Mouse (Mus musculus): ENCODE measurements around the gene Rpl22.
A peak's percentile ranks its signal among the peaks of the same experiment; 100 is the strongest.

Rpl22 gene

GRCm38 (mm10) chr4:152296371-152296770 is 29.2 kb upstream of the Rpl22 start:
- no peak for ATAC-seq (ENCODE audit: insufficient number of reproducible peaks, low FRiP score, low TSS enrichment)

GRCm38 (mm10) chr4:152296874-152297861 is 28.4 kb upstream of the Rpl22 start, which contains the start of gene Icmt:
Icmt (plus strand) TSS chr4:152297227.
- peak; percentile 89 for ATAC-seq (ENCODE audit: insufficient number of reproducible peaks, low FRiP score, low TSS enrichment)

- no peak for ATAC-seq (ENCODE audit: insufficient number of reproducible peaks, low FRiP score, low TSS enrichment)
Measured at GRCm38 (mm10) chr4:152298836-152299235, 26.7 kb upstream of the Rpl22 start.

- ATAC-seq (ENCODE audit: insufficient number of reproducible peaks, low FRiP score, low TSS enrichment): no peak
Measured at GRCm38 (mm10) chr4:152300375-152300774, 25.2 kb upstream of the Rpl22 start.

- ATAC-seq (ENCODE audit: insufficient number of reproducible peaks, low FRiP score, low TSS enrichment): no peak
Measured at GRCm38 (mm10) chr4:152302012-152302411, 23.5 kb upstream of the Rpl22 start.

- ATAC-seq (ENCODE audit: insufficient number of reproducible peaks, low FRiP score, low TSS enrichment): no peak
Measured at GRCm38 (mm10) chr4:152303172-152303571, 22.4 kb upstream of the Rpl22 start.

GRCm38 (mm10) chr4:152304685-152305084 is 20.9 kb upstream of the Rpl22 start:
- ATAC-seq (ENCODE audit: insufficient number of reproducible peaks, low FRiP score, low TSS enrichment): no peak

- ATAC-seq (ENCODE audit: insufficient number of reproducible peaks, low FRiP score, low TSS enrichment): 0 out of 2 replicates have a peak, but pooled peaks have one; percentile 11
Measured at GRCm38 (mm10) chr4:152305991-152306390, 19.6 kb upstream of the Rpl22 start.

- ATAC-seq (ENCODE audit: insufficient number of reproducible peaks, low FRiP score, low TSS enrichment): no peak
Measured at GRCm38 (mm10) chr4:152307542-152307941, 18.0 kb upstream of the Rpl22 start.

GRCm38 (mm10) chr4:152312186-152312585 is 13.4 kb upstream of the Rpl22 start:
- ATAC-seq (ENCODE audit: insufficient number of reproducible peaks, low FRiP score, low TSS enrichment): no peak

GRCm38 (mm10) chr4:152313211-152313632 is 12.3 kb upstream of the Rpl22 start:
- no peak for ATAC-seq (ENCODE audit: insufficient number of reproducible peaks, low FRiP score, low TSS enrichment)

GRCm38 (mm10) chr4:152313934-152314333 is 11.6 kb upstream of the Rpl22 start:
- no peak for ATAC-seq (ENCODE audit: insufficient number of reproducible peaks, low FRiP score, low TSS enrichment)

GRCm38 (mm10) chr4:152315498-152316213 is 9.9 kb upstream of the Rpl22 start:
- ATAC-seq (ENCODE audit: insufficient number of reproducible peaks, low FRiP score, low TSS enrichment): no peak

GRCm38 (mm10) chr4:152317631-152318033 is 7.9 kb upstream of the Rpl22 start:
- ATAC-seq (ENCODE audit: insufficient number of reproducible peaks, low FRiP score, low TSS enrichment): no peak

- peak; percentile 61; the same call in 1 of the 2 replicates for ATAC-seq (ENCODE audit: insufficient number of reproducible peaks, low FRiP score, low TSS enrichment)
Measured at GRCm38 (mm10) chr4:152318517-152319234, 6.9 kb upstream of the Rpl22 start, which contains the start of gene Rnf207. Rnf207 (minus strand) TSS chr4:152318993.

GRCm38 (mm10) chr4:152321464-152321863 is 4.1 kb upstream of the Rpl22 start:
- ATAC-seq (ENCODE audit: insufficient number of reproducible peaks, low FRiP score, low TSS enrichment): no peak

- no peak; the same call in 1 of the 2 replicates for ATAC-seq (ENCODE audit: insufficient number of reproducible peaks, low FRiP score, low TSS enrichment)
Measured at GRCm38 (mm10) chr4:152324641-152325562, 640 bp upstream of the Rpl22 start.

GRCm38 (mm10) chr4:152326543-152326942 is 1.0 kb downstream of the Rpl22 start:
- no peak for ATAC-seq (ENCODE audit: insufficient number of reproducible peaks, low FRiP score, low TSS enrichment)

- ATAC-seq (ENCODE audit: insufficient number of reproducible peaks, low FRiP score, low TSS enrichment): no peak
Measured at GRCm38 (mm10) chr4:152328691-152329090, 3.1 kb downstream of the Rpl22 start.

Data from cerebellum, adult (tissue).